Mouse (Mus musculus) testis, postnatal 14 days (tissue): ENCODE data around the gene Gm266.
"Not testable (repeated sequence)": the region's sequence is repeated elsewhere in the genome, so short reads cannot be mapped to it uniquely, and the experiment has no call there.

Experiments
- DNase-seq: peaks from one replicate; pipeline ENCODE4 v3.0.0; 2021; ENCODE audit warnings: low spot score

The Gm266 gene

DNA sequence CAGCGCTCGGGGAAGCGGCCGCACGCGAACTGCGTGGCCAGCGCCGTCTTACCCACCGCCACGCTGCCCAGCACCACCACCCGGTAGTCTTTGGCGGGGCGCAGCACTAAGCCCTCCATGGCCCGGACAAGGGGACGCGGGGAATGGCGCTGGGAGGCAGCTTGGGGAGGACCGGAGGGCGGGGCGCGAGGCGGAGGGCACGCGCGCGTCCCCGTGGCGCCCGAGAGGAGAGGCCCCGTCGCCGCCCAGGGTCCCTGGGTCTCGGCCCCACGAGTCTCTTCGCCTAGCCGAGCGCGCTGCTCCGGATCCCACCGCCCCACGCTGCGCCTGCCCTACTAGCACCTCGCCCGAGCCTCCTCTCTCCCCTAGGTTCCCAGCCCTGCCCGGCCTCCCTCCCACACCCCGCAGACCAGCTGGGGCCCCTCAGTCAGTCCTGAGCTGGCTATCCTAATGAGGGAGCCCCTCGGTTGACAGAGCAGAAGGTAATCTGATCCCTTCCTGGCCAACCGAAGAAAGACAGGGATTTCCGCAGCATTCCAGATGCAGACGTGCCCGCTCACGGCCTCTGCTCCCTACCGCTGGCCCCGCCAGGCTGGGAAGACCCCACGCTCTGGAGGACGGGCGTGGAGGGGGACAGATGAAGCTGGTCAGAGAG is at the start of gene Gm266:
Gene Gm266, minus strand, starts transcription at position 172 of the 655 bp plus-strand sequence.
- no peak for DNase-seq

DNA sequence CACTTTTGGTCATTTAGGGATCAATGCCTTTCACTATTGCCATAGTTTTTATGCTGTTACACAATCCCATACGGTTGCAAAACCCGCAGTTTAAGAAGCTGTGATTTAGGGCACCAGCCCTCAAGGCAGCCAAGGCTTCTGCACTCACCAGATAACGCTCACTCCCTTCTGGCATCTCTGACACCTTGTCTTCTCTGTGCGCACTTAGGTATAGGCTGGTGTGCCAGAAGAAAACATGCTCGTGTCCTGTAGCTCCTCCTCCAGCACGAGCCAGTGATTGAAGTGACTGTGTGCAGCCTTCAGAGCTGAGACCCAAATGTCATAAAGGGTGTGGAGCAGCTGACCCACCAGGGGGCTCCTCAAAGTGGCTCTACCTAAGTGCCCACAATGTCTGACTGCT is 49.7 kb upstream of the Gm266 start:
- DNase-seq: no peak

DNA sequence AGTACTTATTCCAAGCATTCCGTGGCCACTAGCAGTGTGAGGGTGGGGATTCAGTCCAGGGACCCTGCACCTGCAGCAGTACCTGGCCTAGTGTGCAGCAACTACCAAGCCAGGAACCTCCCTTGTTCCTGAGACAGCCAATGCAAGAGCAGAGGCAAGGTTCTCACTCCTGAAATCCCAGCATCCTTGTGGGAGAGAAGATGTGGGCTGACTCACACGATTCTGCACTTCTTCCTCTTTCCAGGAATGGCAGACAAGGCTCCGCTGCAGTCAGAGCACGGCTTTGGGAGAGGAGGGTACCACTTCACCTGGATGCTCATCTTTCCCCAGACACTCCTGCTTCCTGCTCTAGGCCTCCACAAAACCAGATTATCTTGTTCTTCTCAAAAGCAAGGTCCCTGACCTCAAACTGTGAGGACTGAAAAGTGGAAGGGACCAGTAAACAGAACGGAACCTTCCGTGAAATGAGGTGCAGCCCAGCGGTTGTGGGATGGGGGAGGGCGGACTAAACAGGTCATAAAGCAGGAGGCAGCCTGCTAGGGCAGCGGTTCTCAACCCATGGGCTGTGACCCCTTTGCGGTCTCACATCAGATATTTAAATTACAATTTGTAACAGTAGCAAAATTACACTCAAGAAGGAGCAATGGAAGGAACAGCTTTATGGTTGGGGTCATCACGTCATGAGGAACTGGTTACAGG is 47.6 kb upstream of the Gm266 start:
- no peak for DNase-seq

- peak; percentile 53 for DNase-seq
These were observed 43.6 kb upstream of the Gm266 start for GRCm38 (mm10) chr12:111529192-111529591.

- no peak for DNase-seq
These were observed 42.1 kb upstream of the Gm266 start for GRCm38 (mm10) chr12:111527643-111528281.

DNA sequence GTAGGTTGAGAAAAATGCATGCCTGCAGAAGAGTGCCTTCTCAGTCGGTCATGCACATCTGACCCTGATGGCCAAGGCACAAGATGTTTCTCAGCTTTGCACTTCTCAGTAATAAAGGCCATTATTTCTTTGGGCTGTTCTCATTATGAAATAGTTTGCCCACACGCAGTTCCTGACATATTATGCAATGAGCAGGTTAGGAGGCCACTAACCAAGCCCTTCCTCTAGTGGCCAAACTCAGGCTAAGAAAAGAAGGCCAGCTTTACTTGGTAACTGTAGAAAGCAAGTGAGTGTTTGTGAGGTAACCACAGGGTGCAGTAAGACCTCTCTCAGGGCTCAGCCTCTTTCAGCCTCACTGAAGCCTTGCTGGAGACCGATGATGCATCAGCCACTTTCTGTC is 39.3 kb upstream of the Gm266 start:
- no peak for DNase-seq

- DNase-seq: no peak
These were observed 38.8 kb upstream of the Gm266 start for GRCm38 (mm10) chr12:111524469-111524868.

- no peak for DNase-seq
These were observed 35.4 kb upstream of the Gm266 start for GRCm38 (mm10) chr12:111520994-111521393.

DNA sequence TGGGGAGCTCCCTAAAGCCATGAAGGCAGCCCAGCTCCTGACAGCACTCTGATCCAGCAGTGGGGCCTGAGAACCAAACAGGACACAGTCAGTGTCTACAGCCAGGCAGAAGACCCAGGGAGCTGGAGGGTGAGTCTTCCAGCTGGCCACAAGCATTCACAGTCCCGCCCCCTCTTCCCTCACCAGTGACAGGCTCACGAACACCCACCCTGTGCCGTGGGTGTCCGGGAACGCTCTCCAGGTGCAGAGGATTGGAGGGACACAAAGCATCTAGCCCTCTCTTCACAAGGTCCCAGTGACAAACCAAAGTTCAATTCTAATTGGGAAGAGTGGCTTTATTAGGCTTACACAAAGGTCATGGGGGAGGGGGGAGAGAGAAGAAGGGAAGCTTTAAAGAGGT is 34.2 kb upstream of the Gm266 start:
- no peak for DNase-seq

GRCm38 (mm10) chr12:111518391-111518790 is 32.8 kb upstream of the Gm266 start:
- DNase-seq: no peak

DNA sequence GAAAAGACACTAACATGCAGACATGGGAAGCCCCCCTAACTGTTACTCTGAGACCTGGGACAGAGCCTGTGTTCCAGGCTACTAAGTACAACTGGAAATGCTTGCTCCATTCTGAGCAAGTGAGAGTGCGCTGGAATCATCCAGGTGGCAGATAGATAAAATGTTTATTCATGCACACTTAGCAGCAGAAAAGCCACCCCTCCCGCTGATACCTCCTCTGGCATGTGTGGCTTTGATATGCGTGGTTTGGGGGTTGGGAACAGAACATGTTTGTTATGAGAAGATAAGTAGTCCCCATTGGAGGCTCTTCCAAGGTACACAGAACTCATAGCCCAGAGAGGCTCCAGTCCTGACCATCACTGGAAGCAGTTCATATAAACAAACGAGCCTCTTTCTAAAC is 32.3 kb upstream of the Gm266 start:
- DNase-seq: no peak

DNA sequence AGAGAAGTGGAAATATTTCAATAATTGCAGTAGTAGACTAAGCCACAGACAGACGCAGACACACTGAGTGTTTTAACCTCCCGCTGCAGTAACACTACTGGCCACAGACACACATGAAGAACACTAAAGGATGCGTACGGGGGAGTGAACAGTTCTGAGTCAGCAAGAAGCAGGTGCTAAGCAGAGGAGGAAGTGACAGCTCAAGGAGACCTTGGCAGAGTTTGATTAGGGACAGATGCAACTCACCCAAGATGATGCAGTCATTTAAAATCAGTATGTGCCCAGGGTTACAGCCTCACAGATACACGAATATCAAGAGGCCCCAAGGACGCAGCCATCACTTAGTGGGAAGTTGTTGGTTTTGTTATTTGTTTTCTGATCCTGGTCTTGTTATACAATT is 31.2 kb upstream of the Gm266 start:
- DNase-seq: no peak

DNA sequence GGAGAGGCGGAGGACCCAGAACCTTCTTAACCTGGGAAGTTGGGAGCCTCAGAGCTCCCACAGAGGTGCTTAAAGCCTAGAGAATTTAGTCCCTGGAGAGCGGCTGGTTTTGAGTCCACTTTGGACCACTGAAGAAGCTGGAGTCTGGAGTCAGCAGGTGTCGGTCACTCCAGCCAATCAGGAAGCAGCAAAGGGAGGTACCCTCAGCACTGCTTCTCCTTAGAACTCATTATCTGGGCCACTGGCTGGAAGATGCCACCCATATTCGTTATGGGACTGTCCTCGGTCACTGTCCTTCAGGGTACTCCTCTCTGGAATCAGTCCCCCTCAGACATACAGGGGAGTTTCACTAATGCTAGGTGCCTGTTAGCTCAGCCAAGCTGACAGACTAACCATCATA is 30.3 kb upstream of the Gm266 start:
- DNase-seq: no peak

DNA sequence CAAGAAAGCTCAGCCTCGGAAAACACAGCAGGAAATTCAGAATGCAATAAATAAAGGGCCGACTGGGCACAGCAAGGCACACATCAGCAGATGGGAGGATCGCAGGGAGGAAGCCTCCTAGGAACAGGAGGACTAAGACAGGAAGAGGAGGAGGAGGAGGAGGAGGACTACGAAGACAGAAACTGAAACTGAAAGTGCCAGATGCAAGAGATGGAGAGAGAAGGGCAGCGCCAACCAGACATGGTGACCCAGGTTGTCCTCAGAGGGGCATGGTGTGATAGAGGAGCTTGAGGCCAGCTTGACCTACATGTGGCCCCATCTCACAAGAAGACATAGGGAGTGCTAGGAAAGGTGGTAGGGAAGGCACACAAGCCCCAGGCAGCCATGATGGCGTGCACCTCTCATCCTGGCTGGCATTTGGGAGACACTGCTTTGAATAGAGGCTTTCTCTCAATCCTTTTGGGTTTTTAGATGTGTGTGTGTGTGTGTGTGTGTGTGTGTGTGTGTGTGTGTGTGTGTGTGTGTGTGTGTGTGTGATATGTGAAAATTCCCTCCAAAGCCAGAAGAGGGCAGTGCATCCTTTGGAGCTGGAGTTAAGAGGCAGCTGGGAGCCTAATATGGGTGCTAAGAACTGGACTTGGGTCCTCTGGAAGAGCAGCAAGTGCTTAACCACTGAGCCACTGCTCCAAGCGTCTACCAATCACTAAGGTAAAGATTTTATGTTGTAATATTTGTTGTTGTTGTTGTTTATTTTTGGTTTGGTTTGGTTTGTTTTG is 29.4 kb upstream of the Gm266 start:
- DNase-seq: no peak

DNA sequence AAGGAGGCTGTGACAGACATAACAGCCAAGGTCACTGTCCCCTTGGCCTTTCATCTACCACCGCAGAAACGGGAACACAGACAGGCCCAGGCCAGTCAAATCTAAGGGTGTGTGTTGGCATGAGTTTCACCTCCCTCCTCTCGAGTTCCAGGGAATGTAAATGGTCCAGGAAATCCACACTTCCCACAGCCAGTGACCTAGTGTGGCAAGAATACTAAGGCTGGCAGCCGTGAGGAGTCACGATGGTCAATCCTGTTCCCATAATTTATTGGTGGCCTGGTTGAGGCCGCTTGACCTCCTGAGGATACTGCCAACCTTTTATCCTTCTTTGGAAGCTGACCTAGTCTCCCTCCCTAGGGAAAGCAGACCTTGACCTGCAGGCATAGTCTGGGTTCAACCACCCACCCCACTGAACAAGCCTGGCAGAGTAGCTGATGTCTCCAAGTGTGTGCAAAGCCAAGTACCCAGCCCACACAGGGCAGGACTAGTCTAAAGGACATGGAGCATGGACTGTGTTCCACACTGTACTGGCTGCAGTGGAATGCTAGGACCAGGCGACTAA is 28.7 kb upstream of the Gm266 start:
- DNase-seq: no peak

DNA sequence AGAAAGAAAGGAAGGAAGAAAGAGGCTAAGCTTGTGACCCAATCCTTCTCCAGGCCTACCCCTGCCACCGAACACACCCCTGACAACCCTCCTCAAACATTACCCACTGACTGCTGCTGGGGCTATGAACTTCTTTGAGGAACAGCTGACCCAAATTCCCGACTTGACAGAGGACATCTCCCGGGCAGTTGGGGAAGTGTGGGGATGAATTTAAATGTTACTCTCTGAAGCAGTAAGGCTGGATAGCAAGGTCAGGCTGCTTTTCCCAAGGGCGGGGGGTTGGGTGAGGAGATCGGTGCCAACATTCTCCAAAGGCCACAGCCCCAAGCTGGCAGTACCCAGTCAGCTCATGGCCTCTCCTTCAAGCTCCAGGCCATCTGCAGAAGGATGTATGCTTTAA is 28.1 kb upstream of the Gm266 start:
- DNase-seq: no peak

DNA sequence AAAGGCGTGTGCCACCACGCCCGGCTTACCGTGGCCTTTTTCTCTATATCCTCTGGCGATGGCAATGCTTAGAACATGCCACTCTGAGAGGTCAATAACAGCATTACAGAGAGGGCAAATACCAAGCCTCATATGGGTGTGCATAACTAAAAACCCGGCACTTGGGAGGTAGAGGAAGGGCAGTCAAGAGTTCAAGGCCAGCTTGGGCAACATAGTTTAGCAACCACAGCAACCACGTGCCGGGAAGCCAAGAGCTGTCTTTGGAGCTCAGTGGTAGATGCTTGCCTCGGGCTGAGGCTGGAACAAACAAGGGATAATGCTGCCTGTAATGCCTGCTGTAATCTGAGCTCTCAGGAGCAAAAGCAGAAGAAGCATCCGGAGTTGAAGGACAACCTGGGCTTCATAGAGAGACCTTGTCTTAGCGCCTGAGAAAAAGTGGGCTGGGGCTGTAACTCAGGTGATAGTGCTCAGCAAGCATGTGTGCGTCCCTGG is 27.0 kb upstream of the Gm266 start:
- DNase-seq: no peak

DNA sequence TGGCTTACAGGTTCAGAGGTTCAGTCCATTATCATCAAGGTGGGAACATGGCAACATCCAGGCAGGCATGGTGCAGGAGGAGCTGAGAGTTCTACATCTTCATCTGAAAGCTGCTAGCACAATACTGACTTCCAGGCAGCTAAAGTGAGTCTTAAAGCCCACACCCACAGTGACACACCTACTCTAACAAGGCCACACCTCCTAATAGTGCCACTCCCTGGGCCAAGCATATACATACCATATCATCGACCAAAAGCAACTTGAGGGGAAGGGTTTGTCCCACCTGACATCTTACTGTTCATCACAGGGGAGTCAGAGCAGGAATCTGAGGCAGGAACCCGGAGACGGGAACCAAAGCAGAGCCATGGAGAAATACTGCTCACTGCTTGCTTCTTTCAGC is 22.8 kb upstream of the Gm266 start:
- not testable (repeated sequence) for DNase-seq

DNA sequence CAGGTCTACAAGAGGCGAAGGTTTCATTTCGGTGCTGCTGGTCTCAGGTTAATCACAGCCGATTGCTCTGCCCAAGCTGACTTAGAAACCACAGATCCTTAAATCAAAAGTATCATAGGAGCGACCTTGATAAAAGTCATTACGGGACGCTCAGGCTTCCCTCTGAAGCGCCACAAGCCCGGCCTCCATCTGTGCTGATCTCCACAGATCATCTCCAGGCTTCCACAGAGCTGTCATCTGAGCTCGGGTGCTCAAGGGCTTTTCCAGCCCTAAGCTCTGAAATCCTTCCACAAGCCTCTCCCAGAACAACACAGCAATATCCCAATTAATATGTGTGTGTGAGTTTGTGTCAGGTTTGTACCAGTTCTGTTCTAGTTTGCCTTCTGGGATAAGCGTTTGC is 22.3 kb upstream of the Gm266 start:
- no peak for DNase-seq

GRCm38 (mm10) chr12:111507001-111507400 is 21.4 kb upstream of the Gm266 start:
- no peak for DNase-seq

DNA sequence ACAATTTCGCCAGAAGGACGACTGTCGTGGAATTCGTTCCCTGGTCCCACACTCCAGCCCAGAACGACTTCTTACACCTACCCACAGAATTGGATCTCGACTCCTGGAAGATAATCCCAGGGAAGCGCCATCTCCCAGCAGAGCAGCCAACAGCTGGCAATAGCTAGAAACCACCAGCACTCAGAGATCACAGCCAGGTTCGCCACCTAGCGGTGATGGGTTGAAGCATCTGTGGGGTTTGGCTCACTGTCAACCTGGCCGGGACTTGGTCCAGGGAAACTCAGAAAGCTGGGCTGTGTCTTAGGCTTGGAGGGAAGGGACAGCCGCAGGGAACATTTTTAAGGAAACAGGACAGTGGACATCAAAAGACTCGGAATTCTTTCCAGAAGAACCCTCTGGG is 19.3 kb upstream of the Gm266 start:
- peak; percentile 79 for DNase-seq

- DNase-seq: no peak
These were observed 17.9 kb upstream of the Gm266 start for GRCm38 (mm10) chr12:111503571-111503970.
